Mouse (Mus musculus): ENCODE data around the gene Abcb9. TPM values are rescaled to one million over a fixed set of nuclear protein-coding genes. Genes with fewer than 3 reads are reported as not detected.
A peak's percentile ranks its signal among the peaks of the same experiment; 100 is the strongest.

Gene Abcb9
- polyA plus RNA-seq, 1 experiment from 2014 or later = 2.3 TPM

DNA sequence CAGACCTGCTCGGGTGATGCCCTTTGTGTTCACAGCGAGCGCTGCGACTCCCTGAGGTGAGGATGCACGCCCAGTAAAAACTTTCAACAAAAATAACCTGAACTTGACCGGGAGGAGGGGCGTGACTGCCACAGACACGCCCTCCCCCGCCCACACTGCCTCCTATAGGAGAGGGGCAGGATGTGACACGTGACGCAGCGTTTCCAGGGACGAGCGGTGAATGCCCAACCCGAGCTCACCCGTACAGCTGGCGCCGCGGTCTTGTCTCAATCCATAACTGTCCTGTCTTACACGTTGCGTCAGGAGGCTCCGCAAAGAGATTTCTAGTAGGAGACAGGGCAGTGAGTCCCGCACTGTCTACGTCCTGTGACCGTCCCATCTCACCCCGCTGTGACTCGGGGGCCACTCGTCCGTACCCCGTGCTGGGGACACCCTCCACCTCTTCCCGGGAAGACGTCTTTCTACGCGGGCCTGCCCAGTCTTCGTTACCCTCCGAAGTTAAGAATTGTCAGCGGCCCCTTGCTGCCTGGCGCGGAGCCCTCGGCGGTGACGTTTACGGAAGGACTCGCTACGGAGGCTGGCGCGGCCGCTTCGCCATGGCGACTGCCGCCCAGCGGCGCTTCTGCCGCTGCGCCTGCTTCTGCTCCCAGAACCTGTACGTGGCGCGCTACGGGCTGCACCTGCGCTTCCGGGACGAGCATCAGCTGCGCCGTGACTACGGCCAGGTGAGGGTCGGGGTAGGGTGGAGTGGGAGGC, 16.3 kb upstream of the Abcb9 start, which contains the start of gene Ogfod2:
Gene Ogfod2, plus strand, starts transcription at position 556 of the 756 bp plus-strand sequence.
- peak within 1 kb of the TSS; percentile 82 for H3K27ac ChIP-seq
- peaks cover 20% of the 10 kb centered on the region for H3K4me1 ChIP-seq (replicated peaks)
- WGBS = under 1% methylated on average over 66 of the region's 66 CpGs
- no peaks in the 10 kb centered on the region for H3K27me3 ChIP-seq (replicated peaks)
- peaks cover 4% of the 10 kb centered on the region; the same call in 1 of the 2 replicates for H3K36me3 ChIP-seq
- ATAC-seq = peak; percentile 98
- H3K9me3 ChIP-seq = no peaks in the 10 kb centered on the region
- peak within 1 kb of the TSS; percentile 72 for H3K9ac ChIP-seq
- H3K4me2 ChIP-seq (replicated peaks) = peak within 1 kb of the TSS; percentile 78
- peak within 1 kb of the TSS; percentile 90 for H3K4me3 ChIP-seq (replicated peaks)

DNA sequence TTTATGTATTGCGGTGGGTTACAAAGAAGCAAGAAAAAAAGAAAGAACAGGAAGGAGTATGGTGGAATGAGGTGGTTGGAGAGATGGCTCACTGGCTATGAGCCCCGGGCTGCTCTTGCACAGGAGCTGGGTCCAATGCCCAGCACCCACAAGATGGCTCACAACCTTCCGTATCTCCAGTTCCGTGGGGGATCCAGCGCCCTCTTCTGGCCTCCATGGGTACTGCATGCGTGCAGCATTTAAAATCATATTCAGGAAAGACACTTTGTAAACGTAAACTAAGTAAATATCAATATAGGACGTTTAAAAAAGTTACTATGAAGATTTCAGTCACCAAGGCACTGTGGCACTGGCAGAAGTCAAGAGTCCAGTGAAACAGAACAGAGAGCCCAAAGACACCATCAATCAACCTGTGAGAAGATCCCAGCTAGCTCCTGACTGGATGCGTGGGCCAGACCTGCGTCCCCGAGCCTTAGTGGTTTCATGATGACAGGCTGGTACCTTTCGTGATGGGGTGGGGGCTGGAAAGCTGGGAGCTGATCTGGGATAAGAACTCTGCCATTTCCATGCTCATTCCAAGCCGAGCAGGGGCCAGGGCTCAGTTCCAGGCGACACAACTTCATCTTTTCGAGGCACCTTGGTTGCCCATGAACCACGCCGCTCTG, 15.6 kb upstream of the Abcb9 start:
- peak overlapping the region; percentile 72 for H3K9ac ChIP-seq
- ATAC-seq = no peak
- 20% methylated on average over 17 of the region's 17 CpGs for WGBS
- peak overlapping the region; percentile 38; the same call in 1 of the 2 replicates for H3K27ac ChIP-seq
- H3K4me2 ChIP-seq (replicated peaks) = peak overlapping the region; percentile 78
- no peaks in the 10 kb centered on the region for H3K27me3 ChIP-seq (replicated peaks)
- H3K9me3 ChIP-seq = no peaks in the 10 kb centered on the region
- H3K4me3 ChIP-seq (replicated peaks) = peak overlapping the region; percentile 90
- H3K4me1 ChIP-seq (replicated peaks) = peaks cover 16% of the 10 kb centered on the region
- H3K36me3 ChIP-seq = peaks cover 4% of the 10 kb centered on the region; the same call in 1 of the 2 replicates

DNA sequence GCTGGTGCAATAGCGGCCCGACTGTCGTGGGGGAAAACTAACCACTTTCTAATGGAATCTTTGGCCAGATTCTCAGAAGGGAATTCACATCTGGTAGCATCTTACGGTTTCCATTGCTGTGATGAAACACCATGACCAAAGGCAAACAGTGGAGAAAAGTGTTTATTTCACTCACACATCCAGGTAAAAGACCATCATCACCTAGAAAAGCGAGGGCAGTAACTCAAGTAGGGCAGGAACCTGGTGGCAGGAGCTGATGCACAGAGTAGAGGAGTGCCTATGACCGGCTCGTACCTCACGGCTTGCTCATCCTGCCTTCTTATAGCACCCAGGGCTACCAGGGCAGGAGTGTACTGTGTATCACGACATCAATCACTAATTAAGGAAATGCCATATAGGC, 8.0 kb upstream of the Abcb9 start:
- no peak for ATAC-seq
- H3K27me3 ChIP-seq (replicated peaks) = no peaks in the 10 kb centered on the region
- no peaks in the 10 kb centered on the region for H3K4me1 ChIP-seq (replicated peaks)
- H3K4me3 ChIP-seq (replicated peaks) = no peak overlapping the region
- H3K36me3 ChIP-seq = no peaks in the 10 kb centered on the region
- H3K27ac ChIP-seq = no peak overlapping the region
- H3K9me3 ChIP-seq = no peaks in the 10 kb centered on the region
- H3K9ac ChIP-seq = no peak overlapping the region
- 93% methylated on average over 9 of the region's 9 CpGs for WGBS
- H3K4me2 ChIP-seq (replicated peaks) = no peak overlapping the region

DNA sequence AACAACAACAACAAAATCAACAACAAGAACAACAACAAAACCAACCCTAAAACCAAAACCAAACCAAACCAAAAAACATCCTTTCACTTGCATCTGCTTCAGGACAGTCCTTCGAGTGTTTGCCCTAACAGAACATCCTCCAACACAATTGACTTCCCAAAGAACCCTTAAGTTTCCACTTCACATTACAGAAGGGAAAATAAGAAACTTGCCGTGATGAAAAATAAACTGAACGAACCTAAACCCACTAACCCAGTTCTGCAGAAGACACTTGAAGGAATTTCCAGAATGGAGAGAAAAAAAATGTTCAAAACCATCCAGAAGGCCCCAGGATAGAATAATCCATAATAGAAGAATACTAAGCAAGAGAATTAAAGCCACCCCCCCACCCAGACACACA, 7.4 kb upstream of the Abcb9 start:
- no peak for ATAC-seq
- Histone ChIP-seq H3K4me2 (replicated peaks) (no peak overlapping the region), H3K9ac (no peak overlapping the region), H3K36me3 (no peaks in the 10 kb centered on the region), H3K27me3 (replicated peaks) (no peaks in the 10 kb centered on the region), H3K27ac (no peak overlapping the region), H3K4me1 (replicated peaks) (no peaks in the 10 kb centered on the region), H3K4me3 (replicated peaks) (no peak overlapping the region), H3K9me3 (no peaks in the 10 kb centered on the region)
- 91% methylated on average over 3 of the region's 3 CpGs for WGBS

DNA sequence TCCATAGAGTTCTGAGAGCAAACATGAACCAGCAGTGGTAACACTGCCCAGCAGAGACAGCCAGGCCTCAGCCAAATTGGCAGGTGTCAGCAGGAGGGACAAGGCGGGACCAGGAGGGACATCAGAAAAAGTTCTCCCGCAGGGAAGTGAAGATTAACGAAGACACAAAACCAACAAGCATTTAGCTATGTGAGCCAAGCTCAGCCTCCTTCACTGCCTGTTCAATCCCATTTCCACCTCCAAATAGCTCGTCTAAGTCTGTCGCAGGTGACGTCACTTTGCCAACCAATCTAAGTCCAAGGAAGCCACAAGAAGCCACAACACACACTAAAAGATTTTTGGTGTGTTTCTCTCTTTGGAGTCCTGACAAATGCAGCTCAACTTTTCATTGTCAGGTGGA, 6.7 kb upstream of the Abcb9 start:
- H3K4me2 ChIP-seq (replicated peaks) = no peak overlapping the region

DNA sequence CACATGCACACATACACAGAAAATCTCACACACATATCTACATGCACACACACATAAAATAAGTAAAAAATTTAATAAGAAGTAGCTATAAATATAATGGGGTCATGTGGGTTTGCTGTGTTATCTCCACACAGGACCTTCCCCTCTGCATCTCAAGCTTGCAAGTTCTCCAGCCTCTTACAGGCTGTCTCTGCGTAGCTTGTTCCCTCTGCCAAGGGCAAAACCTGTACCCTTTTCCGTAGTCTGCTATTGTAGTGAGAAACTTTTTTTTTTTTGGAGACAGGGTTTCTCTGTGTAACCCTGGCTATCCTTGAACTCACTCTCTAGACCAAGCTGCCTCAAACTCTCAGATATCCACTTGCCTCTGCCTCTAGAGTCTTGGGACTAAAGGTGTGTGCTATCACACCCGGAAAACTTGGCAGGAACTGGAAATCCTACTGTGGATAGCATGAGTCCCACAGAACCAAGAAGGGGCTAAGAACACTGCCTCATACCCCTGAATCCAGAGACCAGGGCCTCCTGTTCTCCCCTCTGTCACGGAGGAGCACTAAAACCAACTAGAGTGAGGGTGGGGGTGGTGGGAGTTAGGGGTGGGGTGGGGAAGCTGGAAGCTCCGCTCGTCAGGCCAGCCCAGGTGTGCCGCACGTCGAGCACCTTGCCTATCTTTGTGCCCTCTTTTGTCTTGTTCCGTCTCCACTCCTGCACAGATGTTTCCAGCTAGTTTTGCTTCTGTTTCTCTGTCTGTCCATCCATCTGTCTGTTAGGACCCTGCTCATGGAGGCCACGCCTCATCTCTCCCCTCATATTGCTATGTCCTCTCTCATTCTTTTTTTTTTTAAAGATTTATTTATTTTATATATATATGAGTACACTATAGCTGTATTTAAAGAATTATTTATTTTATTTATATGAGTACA, 4.8 kb upstream of the Abcb9 start:
- WGBS = 89% methylated on average over 11 of the region's 11 CpGs

More for the DNA sequence above, 6.7 kb upstream of the Abcb9 start:
- Histone ChIP-seq H3K9ac (no peak overlapping the region), H3K36me3 (no peaks in the 10 kb centered on the region), H3K4me1 (replicated peaks) (no peaks in the 10 kb centered on the region), H3K27me3 (replicated peaks) (no peaks in the 10 kb centered on the region), H3K27ac (no peak overlapping the region), H3K9me3 (no peaks in the 10 kb centered on the region), H3K4me3 (replicated peaks) (no peak overlapping the region)
- no peak for ATAC-seq
- 81% methylated on average over 6 of the region's 6 CpGs for WGBS

DNA sequence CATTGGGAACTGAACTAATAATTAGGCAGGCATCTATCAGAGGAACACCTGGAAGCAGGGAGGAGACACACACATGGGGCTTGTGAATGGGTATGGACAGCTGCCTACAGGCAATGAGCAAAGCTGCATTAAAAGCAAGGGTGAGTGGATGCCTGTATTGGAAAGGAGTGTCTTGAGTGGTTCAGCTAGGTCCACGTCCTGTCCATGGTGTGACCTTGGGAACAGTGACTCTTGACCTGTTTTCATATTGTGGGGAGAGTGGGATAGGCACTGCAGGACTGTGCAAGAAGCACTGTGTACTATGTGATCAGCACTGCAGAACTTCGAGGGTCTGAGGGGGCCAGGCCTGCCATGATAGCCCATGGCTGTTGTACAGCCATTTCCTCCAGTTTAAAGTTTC, 3.3 kb upstream of the Abcb9 start:
- Histone ChIP-seq H3K4me2 (replicated peaks) (no peak overlapping the region), H3K9me3 (no peaks in the 10 kb centered on the region), H3K4me3 (replicated peaks) (no peak overlapping the region), H3K9ac (no peak overlapping the region), H3K27me3 (replicated peaks) (0 out of 2 replicates have a peak, but pooled peaks cover 4% of the 10 kb centered on the region), H3K4me1 (replicated peaks) (peaks cover 10% of the 10 kb centered on the region), H3K36me3 (no peaks in the 10 kb centered on the region), H3K27ac (no peak overlapping the region)
- no peak for ATAC-seq
- WGBS = 75% methylated on average over 2 of the region's 2 CpGs

More for the DNA sequence above, 4.8 kb upstream of the Abcb9 start:
- Histone ChIP-seq H3K9ac (no peak overlapping the region), H3K27ac (no peak overlapping the region), H3K4me2 (replicated peaks) (no peak overlapping the region), H3K4me1 (replicated peaks) (0 out of 2 replicates have a peak, but pooled peaks cover 4% of the 10 kb centered on the region), H3K27me3 (replicated peaks) (no peaks in the 10 kb centered on the region), H3K9me3 (no peaks in the 10 kb centered on the region), H3K36me3 (no peaks in the 10 kb centered on the region), H3K4me3 (replicated peaks) (no peak overlapping the region)
- no peak for ATAC-seq

DNA sequence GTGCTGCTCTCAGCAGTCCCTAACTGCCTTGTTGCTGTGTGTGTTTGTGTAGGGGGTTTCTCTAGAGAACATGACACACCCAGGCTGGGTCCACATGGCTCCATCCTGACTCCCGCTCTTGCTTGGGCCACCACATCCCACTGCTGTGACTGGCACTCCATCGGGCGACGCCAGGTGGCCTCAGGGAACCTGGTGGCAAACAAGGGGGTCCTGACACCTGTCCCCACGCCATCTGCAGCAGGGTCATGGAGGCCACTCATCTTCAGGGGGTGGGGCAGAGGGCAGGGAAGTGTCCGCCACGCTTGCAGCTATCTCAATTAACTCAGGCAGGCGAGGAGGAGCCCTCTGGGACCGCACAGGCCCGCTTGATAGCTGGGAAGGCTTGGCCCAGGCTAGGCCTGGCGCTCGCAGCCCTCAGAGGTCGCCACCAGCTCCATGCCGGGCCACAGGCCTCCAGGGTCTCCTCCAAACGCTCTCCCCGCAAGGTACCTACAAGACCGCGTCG, 469 bp downstream of the Abcb9 start:
- 0 out of 2 replicates have a peak overlapping the region, but pooled peaks have one; percentile 17 for H3K27ac ChIP-seq
- no peaks in the 10 kb centered on the region for H3K36me3 ChIP-seq
- H3K27me3 ChIP-seq (replicated peaks) = 0 out of 2 replicates have a peak, but pooled peaks cover 5% of the 10 kb centered on the region
- peak overlapping the region; percentile 49 for H3K9ac ChIP-seq
- peak overlapping the region; percentile 94 for H3K4me2 ChIP-seq (replicated peaks)
- peaks cover 15% of the 10 kb centered on the region for H3K4me1 ChIP-seq (replicated peaks)
- 10% methylated on average over 19 of the region's 19 CpGs for WGBS
- ATAC-seq = peak; percentile 45
- H3K9me3 ChIP-seq = no peaks in the 10 kb centered on the region
- peak overlapping the region; percentile 47 for H3K4me3 ChIP-seq (replicated peaks)

DNA sequence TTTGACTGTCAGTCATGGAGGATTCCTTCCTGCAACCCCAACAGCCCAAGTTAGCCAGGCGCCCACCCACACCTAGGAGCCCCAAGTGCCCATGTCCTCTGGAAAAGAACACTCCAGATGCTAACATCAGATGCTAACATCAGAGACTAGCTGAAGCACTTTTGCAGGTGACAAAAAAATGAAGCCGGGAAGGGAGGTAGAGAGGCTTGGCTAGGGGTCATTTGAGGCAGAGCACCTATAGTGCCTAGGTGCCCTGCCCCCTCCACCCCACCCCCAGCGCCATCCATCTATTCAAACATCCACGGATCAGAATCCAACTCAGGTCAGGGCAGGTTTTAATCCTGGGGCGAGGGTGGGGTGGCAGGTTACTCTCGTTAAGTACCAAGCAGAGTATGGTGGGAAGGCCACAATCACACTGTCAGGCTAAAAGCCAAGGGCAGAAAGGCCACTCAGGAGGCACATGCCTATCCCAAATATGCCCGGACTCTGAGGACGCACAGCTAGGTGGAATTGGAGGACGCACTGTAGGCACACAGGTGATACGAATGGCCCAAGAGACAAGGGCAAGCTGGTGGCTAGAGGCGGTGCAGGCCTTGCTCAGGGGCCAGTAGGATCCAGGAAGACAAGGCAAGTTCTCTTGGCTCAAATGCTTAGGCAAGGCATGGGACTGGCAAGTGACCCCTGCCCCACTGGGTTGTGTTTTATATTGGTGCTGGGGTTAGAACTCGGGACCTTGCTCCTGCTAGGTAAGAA, 1.6 kb downstream of the Abcb9 start:
- Histone ChIP-seq H3K27ac (no peak overlapping the region), H3K9me3 (no peaks in the 10 kb centered on the region), H3K27me3 (replicated peaks) (0 out of 2 replicates have a peak, but pooled peaks cover 5% of the 10 kb centered on the region), H3K4me2 (replicated peaks) (no peak overlapping the region), H3K4me3 (replicated peaks) (no peak overlapping the region), H3K9ac (no peak overlapping the region), H3K36me3 (no peaks in the 10 kb centered on the region), H3K4me1 (replicated peaks) (peaks cover 15% of the 10 kb centered on the region)
- ATAC-seq = no peak
- 84% methylated on average over 12 of the region's 12 CpGs for WGBS

DNA sequence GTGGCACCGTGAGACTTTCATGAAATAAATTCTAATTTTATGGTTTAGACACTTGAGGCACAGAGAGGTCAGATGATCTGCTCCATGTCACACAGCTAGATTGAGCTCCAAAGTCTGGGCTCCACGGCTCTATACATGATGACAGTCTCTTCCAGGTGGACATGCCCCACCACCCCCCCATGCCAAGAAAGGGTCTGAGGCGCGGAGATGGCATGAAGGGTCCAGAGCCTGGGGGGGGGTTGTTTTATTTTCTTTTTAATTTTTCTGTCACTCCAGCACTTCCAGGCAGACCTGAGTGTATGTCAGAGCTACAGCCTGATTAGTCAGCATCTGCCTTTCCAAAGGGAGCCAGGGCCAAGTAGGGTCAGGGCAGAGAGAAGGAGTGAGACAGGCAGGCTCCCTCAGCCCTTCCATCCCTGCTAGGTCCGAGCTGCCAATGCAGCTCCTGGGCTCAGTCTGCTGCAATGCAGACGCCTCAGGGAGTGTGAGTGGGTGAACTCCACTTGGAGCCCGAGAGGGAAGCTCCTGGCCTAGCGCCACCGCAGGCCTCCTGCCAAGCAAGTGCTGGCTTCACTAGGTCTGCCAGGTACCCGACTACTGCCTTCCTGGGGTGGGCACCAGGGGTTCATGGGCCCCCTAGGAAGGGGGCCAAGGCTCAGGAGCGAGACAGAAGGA, 2.3 kb downstream of the Abcb9 start:
- no peak for ATAC-seq
- Histone ChIP-seq H3K9ac (no peak overlapping the region), H3K4me1 (replicated peaks) (peaks cover 15% of the 10 kb centered on the region), H3K4me3 (replicated peaks) (no peak overlapping the region), H3K36me3 (no peaks in the 10 kb centered on the region), H3K9me3 (no peaks in the 10 kb centered on the region), H3K27ac (no peak overlapping the region), H3K4me2 (replicated peaks) (no peak overlapping the region), H3K27me3 (replicated peaks) (0 out of 2 replicates have a peak, but pooled peaks cover 5% of the 10 kb centered on the region)
- WGBS = 79% methylated on average over 11 of the region's 11 CpGs

DNA sequence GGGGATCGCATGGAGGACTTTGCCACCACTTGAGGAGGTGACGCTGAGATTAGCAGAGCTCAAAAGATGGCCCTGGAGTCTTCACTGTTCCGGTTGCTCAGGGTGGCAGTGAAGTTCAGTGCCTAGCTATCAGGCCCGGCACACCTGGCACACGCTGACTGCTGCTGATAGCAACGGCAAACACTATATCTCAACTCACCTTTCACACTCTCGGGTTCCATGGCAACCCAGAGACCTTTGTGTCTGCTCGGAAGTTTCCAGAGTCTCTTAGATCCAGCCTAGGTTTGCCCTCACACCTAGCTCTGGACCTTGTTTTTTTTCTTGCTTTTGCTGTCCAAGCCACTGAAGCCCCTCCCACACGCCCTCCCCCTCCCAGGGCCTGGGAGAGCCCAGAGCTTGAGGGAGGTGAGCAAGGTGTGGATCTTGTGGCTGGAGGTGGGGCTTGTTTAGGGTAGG, 3.6 kb downstream of the Abcb9 start:
- Histone ChIP-seq H3K27me3 (replicated peaks) (0 out of 2 replicates have a peak, but pooled peaks cover 5% of the 10 kb centered on the region), H3K27ac (peak overlapping the region; percentile 58; the same call in 1 of the 2 replicates), H3K4me1 (replicated peaks) (peaks cover 15% of the 10 kb centered on the region), H3K9ac (no peak overlapping the region), H3K36me3 (no peaks in the 10 kb centered on the region), H3K9me3 (no peaks in the 10 kb centered on the region), H3K4me3 (replicated peaks) (no peak overlapping the region), H3K4me2 (replicated peaks) (peak overlapping the region; percentile 20)
- 35% methylated on average over 9 of the region's 9 CpGs for WGBS
- peak; percentile 66 for ATAC-seq

Data from intestine, embryonic 15.5 days (tissue).